Mouse (Mus musculus) liver, embryonic 13.5 days (tissue): ENCODE measurements at regions not wholly inside any gene's neighbourhood (a gene's known extent, or its start where the extent isn't known, plus 50 kb on each side); places are given as distances from the start of the nearest gene placed in this dataset.

Experiments
- ATAC-seq: fragments of 200-750 bp; cut with Nextera tagmentation; 2 replicates; pipeline ENCODE4 v1.8.0; 2017; ENCODE audit warnings: low read depth, mild to moderate bottlenecking, moderate number of reproducible peaks, moderate library complexity
- DNase-seq: peaks from one replicate; pipeline ENCODE4 v3.0.0; 2022
- H3K27ac ChIP-seq: fragments of 300-500 bp; sonication (generic); 2 replicates; pipeline ENCODE4 v1.5.1; 2015; ENCODE audit warnings: moderate library complexity, mild to moderate bottlenecking, inconsistent platforms
- H3K27me3 ChIP-seq: fragments of 300-500 bp; sonication (generic); 2 replicates; pipeline ENCODE4 v1.6.1; 2015; ENCODE audit warnings: mild to moderate bottlenecking, inconsistent platforms
- H3K36me3 ChIP-seq: fragments of 300-500 bp; sonication (generic); 2 replicates; pipeline ENCODE4 v1.6.1; 2015; ENCODE audit warnings: mild to moderate bottlenecking, inconsistent platforms
- H3K4me1 ChIP-seq: fragments of 300-500 bp; sonication (generic); replicated peaks from 2 replicates; pipeline ENCODE4 v1.6.1; 2015; ENCODE audit warnings: inconsistent platforms
- H3K4me2 ChIP-seq: fragments of 300-500 bp; sonication (generic); 2 replicates; pipeline ENCODE4 v1.6.1; 2015; ENCODE audit warnings: inconsistent platforms, mild to moderate bottlenecking, moderate library complexity
- H3K4me3 ChIP-seq: fragments of 300-500 bp; sonication (generic); replicated peaks from 2 replicates; pipeline ENCODE4 v1.5.1; 2015; ENCODE audit warnings: mild to moderate bottlenecking, inconsistent platforms
- H3K9ac ChIP-seq: fragments of 300-500 bp; sonication (generic); 2 replicates; pipeline ENCODE4 v1.6.1; 2015; ENCODE audit warnings: mild to moderate bottlenecking, inconsistent platforms
- H3K9me3 ChIP-seq: fragments of 300-500 bp; sonication (generic); replicated peaks from 2 replicates; pipeline ENCODE4 v1.6.1; 2016; ENCODE audit warnings: inconsistent platforms
- WGBS: fragments of 180-500 bp; shearing (Covaris S2); methylation state at CpG from one replicate; pipeline ENCODE4 v1.1.7; 2015; ENCODE audit not compliant: insufficient replicate concordance; 5-methylcytosine and 5-hydroxymethylcytosine counted together

- Histone ChIP-seq H3K27ac (no peak overlapping the region), H3K4me3 (no peak overlapping the region), H3K27me3 (no peaks in the 10 kb centered on the region), H3K4me1 (no peaks in the 10 kb centered on the region), H3K36me3 (no peaks in the 10 kb centered on the region), H3K9ac (no peak overlapping the region), H3K4me2 (no peak overlapping the region), H3K9me3 (no peaks in the 10 kb centered on the region)
- no peak for ATAC-seq
- DNase-seq, result no peak
- WGBS, result 64% methylated on average over 6 of the region's 6 CpGs
Measured at GRCm38 (mm10) chr2:74084971-74085370, 173.8 kb upstream of the Atp5g3 start.

GRCm38 (mm10) chr2:74076774-74077173 is 165.6 kb upstream of the Atp5g3 start:
- DNase-seq, result no peak
- Histone ChIP-seq H3K27ac (no peak overlapping the region), H3K4me1 (no peaks in the 10 kb centered on the region), H3K36me3 (no peaks in the 10 kb centered on the region), H3K4me3 (no peak overlapping the region), H3K27me3 (no peaks in the 10 kb centered on the region), H3K4me2 (no peak overlapping the region), H3K9ac (no peak overlapping the region), H3K9me3 (no peaks in the 10 kb centered on the region)
- ATAC-seq, result no peak
- WGBS, result 48% methylated on average over 4 of the region's 4 CpGs

DNA sequence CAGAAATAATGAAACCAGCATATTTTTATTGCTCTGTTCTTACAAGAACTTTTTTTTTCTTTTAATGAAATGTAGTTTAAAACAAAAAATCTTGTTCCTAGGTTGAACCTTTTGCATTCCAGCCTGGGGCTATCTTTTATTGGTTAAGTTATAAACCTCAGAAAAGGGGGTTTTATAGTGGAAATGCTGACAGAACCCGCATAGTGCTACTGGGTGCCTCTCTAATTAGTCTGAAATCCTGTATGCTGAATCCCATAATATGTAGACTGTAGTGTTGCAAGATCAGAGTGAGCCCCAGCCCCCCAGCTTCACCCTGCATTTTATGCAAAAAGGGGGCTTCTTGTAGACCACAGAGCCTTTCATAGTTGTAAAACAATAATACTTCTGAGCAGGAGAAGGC is 164.4 kb upstream of the Atp5g3 start:
- Histone ChIP-seq H3K27ac (no peak overlapping the region), H3K4me1 (no peaks in the 10 kb centered on the region), H3K4me2 (no peak overlapping the region), H3K4me3 (no peak overlapping the region), H3K27me3 (no peaks in the 10 kb centered on the region), H3K36me3 (no peaks in the 10 kb centered on the region), H3K9ac (no peak overlapping the region), H3K9me3 (no peaks in the 10 kb centered on the region)
- no peak for DNase-seq
- ATAC-seq, result no peak
- 54% methylated on average over 1 of the region's 1 CpGs for WGBS

DNA sequence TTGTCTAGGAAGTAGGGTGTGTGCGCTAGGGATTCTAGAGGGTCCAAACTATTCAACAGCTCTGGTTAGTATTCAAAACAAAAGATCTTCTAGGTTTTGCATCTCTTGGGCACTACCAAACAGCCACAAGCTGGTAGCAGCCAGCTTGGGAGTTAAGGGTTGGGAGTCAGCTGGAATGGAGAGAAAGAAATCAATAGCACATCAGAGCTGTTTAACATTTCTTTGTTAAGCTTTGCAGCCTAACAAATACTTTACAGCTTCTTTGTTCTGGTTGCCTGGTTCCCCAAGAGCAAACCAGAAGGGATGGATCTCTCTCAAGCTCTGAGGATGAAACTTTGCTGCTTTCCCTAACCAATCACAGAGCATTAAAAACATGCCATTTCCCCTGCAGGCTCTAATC is 162.3 kb upstream of the Atp5g3 start:
- Histone ChIP-seq H3K36me3 (no peaks in the 10 kb centered on the region), H3K9me3 (no peaks in the 10 kb centered on the region), H3K27me3 (no peaks in the 10 kb centered on the region), H3K9ac (no peak overlapping the region), H3K27ac (no peak overlapping the region), H3K4me2 (no peak overlapping the region), H3K4me3 (no peak overlapping the region), H3K4me1 (no peaks in the 10 kb centered on the region)
- 83% methylated on average over 1 of the region's 1 CpGs for WGBS
- ATAC-seq (no peak), DNase-seq (no peak)

DNA sequence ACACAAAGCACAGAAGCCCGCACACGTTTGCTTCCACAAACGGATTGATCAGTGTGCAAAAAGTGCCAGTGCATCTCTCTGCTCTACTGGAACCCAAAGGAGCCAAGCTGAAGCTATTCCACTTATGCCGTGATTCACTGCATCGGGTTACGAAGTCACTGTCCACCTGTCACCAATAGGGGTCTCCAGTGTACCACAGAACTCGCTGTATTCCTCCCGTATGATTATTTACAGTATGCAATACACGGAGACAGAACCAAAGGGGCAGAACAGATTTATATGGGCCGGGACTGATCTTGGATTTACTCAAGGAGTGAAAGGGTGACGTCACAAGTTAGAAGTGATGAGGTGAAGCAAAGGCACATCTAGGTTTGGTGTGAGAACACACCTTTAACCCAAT is 155.5 kb upstream of the Atp5g3 start:
- H3K9ac ChIP-seq, result no peak overlapping the region
- no peak overlapping the region for H3K4me3 ChIP-seq
- H3K4me2 ChIP-seq, result no peak overlapping the region
- peaks cover 3% of the 10 kb centered on the region; the same call in 1 of the 2 replicates for H3K27me3 ChIP-seq
- no peak overlapping the region for H3K27ac ChIP-seq
- no peak for DNase-seq
- H3K4me1 ChIP-seq, result no peaks in the 10 kb centered on the region
- H3K36me3 ChIP-seq, result no peaks in the 10 kb centered on the region
- 5% methylated on average over 11 of the region's 11 CpGs for WGBS
- no peak for ATAC-seq
- no peaks in the 10 kb centered on the region for H3K9me3 ChIP-seq

- WGBS, result 62% methylated on average over 9 of the region's 9 CpGs
- H3K27me3 ChIP-seq, result peaks cover 3% of the 10 kb centered on the region; the same call in 1 of the 2 replicates
Measured at GRCm38 (mm10) chr2:74064369-74064768, 153.2 kb upstream of the Atp5g3 start.

DNA sequence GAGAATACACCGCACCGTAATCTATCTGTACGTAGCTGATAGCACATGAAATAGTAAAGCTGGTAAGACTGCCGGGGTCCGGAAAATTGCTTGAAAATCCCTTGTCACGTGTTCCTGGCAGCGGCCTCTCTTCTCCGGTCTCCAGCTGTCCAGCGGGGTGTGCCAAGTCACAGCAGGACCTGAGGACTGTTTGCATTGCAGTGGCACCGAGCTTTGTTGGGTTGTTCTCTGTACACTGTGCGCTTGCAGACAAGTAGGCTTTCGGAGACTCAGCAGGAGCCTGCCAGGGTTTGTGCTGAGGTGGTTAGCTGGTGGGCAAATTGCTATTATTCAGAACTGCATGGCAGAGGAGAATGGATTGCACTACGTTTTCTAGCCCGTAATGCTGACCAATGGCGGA is 152.7 kb upstream of the Atp5g3 start:
- H3K27ac ChIP-seq, result no peak overlapping the region
- ATAC-seq, result no peak
- H3K4me3 ChIP-seq, result no peak overlapping the region
- peaks cover 3% of the 10 kb centered on the region; the same call in 1 of the 2 replicates for H3K27me3 ChIP-seq
- H3K9me3 ChIP-seq, result no peaks in the 10 kb centered on the region
- WGBS, result 75% methylated on average over 15 of the region's 15 CpGs
- H3K4me1 ChIP-seq, result no peaks in the 10 kb centered on the region
- H3K9ac ChIP-seq, result no peak overlapping the region
- H3K36me3 ChIP-seq, result no peaks in the 10 kb centered on the region
- DNase-seq, result no peak
- H3K4me2 ChIP-seq, result no peak overlapping the region

More at GRCm38 (mm10) chr2:74064369-74064768, 153.2 kb upstream of the Atp5g3 start:
- ATAC-seq (no peak), DNase-seq (no peak)
- no peaks in the 10 kb centered on the region for H3K36me3 ChIP-seq
- no peak overlapping the region for H3K9ac ChIP-seq
- no peaks in the 10 kb centered on the region for H3K4me1 ChIP-seq
- no peak overlapping the region for H3K4me2 ChIP-seq
- no peak overlapping the region for H3K4me3 ChIP-seq
- H3K27ac ChIP-seq, result no peak overlapping the region
- H3K9me3 ChIP-seq, result no peaks in the 10 kb centered on the region

DNA sequence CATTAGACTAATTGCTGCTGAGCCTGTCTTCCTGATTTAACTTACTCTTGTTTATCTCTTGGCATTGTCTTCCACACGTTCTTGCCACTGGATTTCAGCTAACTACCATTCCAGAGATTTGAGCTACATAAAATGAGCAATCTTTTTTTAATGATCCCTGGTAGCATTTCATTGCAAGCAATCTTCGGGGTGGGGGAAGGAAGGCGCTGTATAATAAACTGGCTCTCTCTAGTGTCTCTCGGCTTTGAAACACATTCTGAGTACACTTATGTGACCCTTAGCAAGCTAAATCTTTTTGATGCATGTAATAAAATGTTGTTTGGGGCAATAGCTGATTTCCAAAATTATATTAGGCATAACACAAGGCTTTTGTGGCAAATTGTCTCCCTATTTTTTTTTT is 152.2 kb upstream of the Atp5g3 start:
- H3K27ac ChIP-seq, result no peak overlapping the region
- DNase-seq, result no peak
- peaks cover 3% of the 10 kb centered on the region; the same call in 1 of the 2 replicates for H3K27me3 ChIP-seq
- WGBS, result 63% methylated on average over 4 of the region's 4 CpGs
- no peak overlapping the region for H3K4me3 ChIP-seq
- no peak for ATAC-seq
- no peaks in the 10 kb centered on the region for H3K36me3 ChIP-seq
- no peaks in the 10 kb centered on the region for H3K9me3 ChIP-seq
- no peak overlapping the region for H3K9ac ChIP-seq
- no peak overlapping the region for H3K4me2 ChIP-seq
- H3K4me1 ChIP-seq, result no peaks in the 10 kb centered on the region

DNA sequence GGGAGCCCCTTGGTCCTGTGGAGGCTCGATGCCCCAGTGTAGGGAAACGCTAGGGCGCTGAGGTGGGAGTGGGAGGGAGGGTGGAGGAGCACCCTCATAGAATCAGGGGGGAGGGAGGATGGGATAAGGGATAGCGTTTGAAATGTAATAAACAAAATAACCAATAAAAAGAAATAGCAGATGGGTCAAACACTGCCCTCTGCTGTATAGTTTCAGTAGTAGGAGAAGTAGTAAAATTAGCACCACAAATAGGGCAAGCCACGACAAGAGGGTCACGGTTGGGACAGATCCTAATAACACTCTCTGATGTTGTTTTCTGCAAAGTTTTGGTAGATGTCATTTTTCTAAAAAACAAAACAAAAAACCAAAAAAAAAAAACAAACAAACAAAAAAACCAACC is 131.3 kb upstream of the Atp5g3 start:
- ATAC-seq (no peak), DNase-seq (no peak)
- Histone ChIP-seq H3K9ac (no peak overlapping the region), H3K27me3 (no peaks in the 10 kb centered on the region), H3K4me2 (no peak overlapping the region), H3K27ac (no peak overlapping the region), H3K9me3 (no peaks in the 10 kb centered on the region), H3K4me3 (no peak overlapping the region), H3K4me1 (no peaks in the 10 kb centered on the region), H3K36me3 (no peaks in the 10 kb centered on the region)
- 51% methylated on average over 6 of the region's 6 CpGs for WGBS

DNA sequence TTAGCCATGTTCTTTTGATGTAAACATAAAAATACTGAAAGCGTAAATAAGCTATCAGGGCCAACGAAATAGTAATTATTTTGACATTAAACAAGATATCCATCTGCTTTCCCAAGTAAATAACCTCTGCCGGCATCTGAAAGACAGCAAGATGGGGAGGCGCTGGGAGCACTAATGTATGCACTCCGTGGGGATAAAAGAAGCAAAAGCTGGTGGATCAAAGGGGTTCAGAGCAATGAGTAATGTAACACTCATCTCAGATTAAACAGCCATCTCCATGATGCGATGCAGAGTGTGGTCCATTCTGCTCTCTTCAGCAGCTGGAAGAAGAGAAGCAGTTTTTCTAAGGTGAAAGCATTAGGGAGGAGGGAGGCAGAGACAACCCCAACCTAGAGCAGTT is 128.5 kb upstream of the Atp5g3 start:
- Histone ChIP-seq H3K9me3 (no peaks in the 10 kb centered on the region), H3K27me3 (no peaks in the 10 kb centered on the region), H3K4me2 (no peak overlapping the region), H3K9ac (no peak overlapping the region), H3K36me3 (no peaks in the 10 kb centered on the region), H3K4me1 (no peaks in the 10 kb centered on the region), H3K27ac (no peak overlapping the region), H3K4me3 (no peak overlapping the region)
- ATAC-seq (no peak), DNase-seq (no peak)
- 54% methylated on average over 6 of the region's 6 CpGs for WGBS

DNA sequence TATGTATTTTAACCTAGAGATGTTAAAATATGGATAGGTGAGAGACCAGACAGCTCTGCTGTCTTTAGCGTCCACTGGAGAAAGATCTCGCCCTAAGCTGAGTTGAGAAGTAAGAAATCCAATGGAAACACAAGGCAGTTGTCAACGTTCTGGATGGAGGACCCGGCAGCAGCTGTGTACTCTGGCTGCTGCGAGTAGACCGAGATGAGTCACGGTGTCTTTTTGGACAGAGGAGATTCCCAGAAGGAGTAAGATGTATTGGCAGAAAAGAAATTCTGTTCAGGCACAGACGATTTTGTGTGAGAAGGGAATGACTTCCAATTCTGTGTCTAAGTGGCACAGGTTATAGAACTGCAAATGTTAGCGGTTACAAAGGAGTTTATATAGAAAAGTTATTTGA is 124.9 kb upstream of the Atp5g3 start:
- H3K4me3 ChIP-seq, result no peak overlapping the region
- H3K27ac ChIP-seq, result no peak overlapping the region

DNA sequence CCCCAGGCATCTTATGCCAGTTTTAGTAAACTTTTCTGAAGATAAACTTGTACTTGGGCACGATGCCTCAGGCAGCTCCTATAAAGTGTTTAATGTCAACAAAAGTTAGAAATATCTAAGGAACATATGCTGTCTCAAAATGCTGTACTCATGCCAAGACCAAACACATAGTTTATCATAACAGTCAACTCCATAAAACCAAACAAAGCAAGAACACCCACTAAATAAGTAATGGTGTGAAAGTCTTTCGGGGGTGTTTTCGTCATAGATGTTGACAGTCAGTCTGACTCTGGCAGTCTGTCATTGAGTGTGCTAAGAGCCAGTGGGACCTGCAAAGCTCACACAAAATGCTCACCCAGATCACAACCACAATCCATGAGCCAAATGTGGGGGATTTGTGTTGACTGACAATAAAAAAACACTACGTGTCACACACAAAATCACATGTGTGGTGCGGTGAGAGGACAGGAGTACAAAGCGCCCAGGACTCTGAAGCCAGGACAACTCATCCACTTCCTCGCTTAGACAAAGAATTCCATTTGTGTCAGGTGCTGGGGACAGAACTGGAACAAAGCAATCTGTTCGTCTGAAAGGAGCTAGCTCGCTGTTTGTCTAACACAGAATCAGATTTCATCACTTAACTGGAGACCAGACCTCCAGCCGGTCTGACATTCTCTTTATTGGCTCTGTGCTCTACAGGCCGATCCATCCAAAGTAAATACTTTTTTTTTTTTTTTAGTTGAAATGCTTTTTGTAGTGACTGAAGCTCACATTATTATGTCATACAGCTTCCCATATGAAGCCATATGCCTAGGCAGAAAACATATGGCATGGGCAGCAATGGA is 121.3 kb upstream of the Atp5g3 start:
- H3K9me3 ChIP-seq, result no peaks in the 10 kb centered on the region
- DNase-seq (no peak), ATAC-seq (no peak)
- 72% methylated on average over 11 of the region's 11 CpGs for WGBS
- H3K4me2 ChIP-seq, result no peak overlapping the region
- H3K9ac ChIP-seq, result no peak overlapping the region
- no peak overlapping the region for H3K27ac ChIP-seq
- no peaks in the 10 kb centered on the region for H3K4me1 ChIP-seq
- H3K27me3 ChIP-seq, result no peaks in the 10 kb centered on the region
- no peak overlapping the region for H3K4me3 ChIP-seq
- no peaks in the 10 kb centered on the region for H3K36me3 ChIP-seq

More for the DNA sequence above, 124.9 kb upstream of the Atp5g3 start:
- no peaks in the 10 kb centered on the region for H3K4me1 ChIP-seq
- no peak overlapping the region for H3K4me2 ChIP-seq
- H3K36me3 ChIP-seq, result no peaks in the 10 kb centered on the region
- H3K9me3 ChIP-seq, result no peaks in the 10 kb centered on the region
- DNase-seq (no peak), ATAC-seq (no peak)
- H3K9ac ChIP-seq, result no peak overlapping the region
- H3K27me3 ChIP-seq, result no peaks in the 10 kb centered on the region
- 75% methylated on average over 9 of the region's 9 CpGs for WGBS
